Mouse (Mus musculus): ENCODE measurements around the gene Dgkq. TPM values are rescaled to one million over a fixed set of nuclear protein-coding genes. Genes with fewer than 3 reads are reported as not detected.
A peak's percentile ranks its signal among the peaks of the same experiment; 100 is the strongest.

The Dgkq gene
- polyA plus RNA-seq, 1 experiment from 2014 or later, result 33.9 TPM

- ATAC-seq (ENCODE audit: low FRiP score), result no peak
- Histone ChIP-seq H3K4me1 (peaks cover 24% of the 10 kb centered on the region), H3K4me3 (replicated peaks) (no peak overlapping the region), H3K27ac (replicated peaks) (no peak overlapping the region), H3K4me2 (no peak overlapping the region), H3K36me3 (no peaks in the 10 kb centered on the region), H3K9ac (replicated peaks) (no peak overlapping the region), H3K27me3 (replicated peaks) (no peaks in the 10 kb centered on the region), H3K9me3 (replicated peaks) (no peaks in the 10 kb centered on the region)
- WGBS, result 44% methylated on average over 3 of the region's 3 CpGs
These were observed 4.4 kb downstream of the Dgkq start for GRCm38 (mm10) chr5:108665066-108665465.

- H3K36me3 ChIP-seq, result peaks cover under 1% of the 10 kb centered on the region; the same call in 1 of the 2 replicates
- H3K4me2 ChIP-seq, result no peak overlapping the region
- no peaks in the 10 kb centered on the region for H3K27me3 ChIP-seq (replicated peaks)
- no peak for ATAC-seq (ENCODE audit: low FRiP score)
- no peaks in the 10 kb centered on the region for H3K9me3 ChIP-seq (replicated peaks)
- WGBS, result 82% methylated on average over 4 of the region's 4 CpGs
- H3K27ac ChIP-seq (replicated peaks), result no peak overlapping the region
- no peak overlapping the region for H3K4me3 ChIP-seq (replicated peaks)
- no peak overlapping the region for H3K9ac ChIP-seq (replicated peaks)
- H3K4me1 ChIP-seq, result peaks cover 28% of the 10 kb centered on the region
These were observed 6.7 kb downstream of the Dgkq start for GRCm38 (mm10) chr5:108662772-108663171.

- ATAC-seq (ENCODE audit: low FRiP score), result peak; percentile 98
- peaks cover 33% of the 10 kb centered on the region for H3K4me1 ChIP-seq
- peak overlapping the region; percentile 72 for H3K27ac ChIP-seq (replicated peaks)
- H3K27me3 ChIP-seq (replicated peaks), result no peaks in the 10 kb centered on the region
- 10% methylated on average over 35 of the region's 36 CpGs for WGBS
- H3K9me3 ChIP-seq (replicated peaks), result no peaks in the 10 kb centered on the region
- peak overlapping the region; percentile 98 for H3K4me3 ChIP-seq (replicated peaks)
- peak overlapping the region; percentile 92 for H3K4me2 ChIP-seq
- H3K36me3 ChIP-seq, result peaks cover 17% of the 10 kb centered on the region
- peak overlapping the region; percentile 93 for H3K9ac ChIP-seq (replicated peaks)
These were observed 8.7 kb downstream of the Dgkq start for GRCm38 (mm10) chr5:108660632-108661268.

- H3K4me1 ChIP-seq, result peaks cover 33% of the 10 kb centered on the region
- WGBS, result 11% methylated on average over 23 of the region's 24 CpGs
- no peaks in the 10 kb centered on the region for H3K9me3 ChIP-seq (replicated peaks)
- H3K4me2 ChIP-seq, result peak within 1 kb of the TSS; percentile 92
- peak within 1 kb of the TSS; percentile 98 for H3K4me3 ChIP-seq (replicated peaks)
- peak within 1 kb of the TSS; percentile 72 for H3K27ac ChIP-seq (replicated peaks)
- H3K36me3 ChIP-seq, result peaks cover 25% of the 10 kb centered on the region
- H3K9ac ChIP-seq (replicated peaks), result peak within 1 kb of the TSS; percentile 93
- peak; percentile 46 for ATAC-seq (ENCODE audit: low FRiP score)
- no peaks in the 10 kb centered on the region for H3K27me3 ChIP-seq (replicated peaks)
These were observed 9.5 kb downstream of the Dgkq start, which contains the start of gene Idua for GRCm38 (mm10) chr5:108659698-108660631. Idua (plus strand) TSS chr5:108660331.

- Histone ChIP-seq H3K4me3 (replicated peaks) (no peak overlapping the region), H3K4me2 (peak overlapping the region; percentile 92; the same call in 1 of the 2 replicates), H3K9ac (replicated peaks) (0 out of 2 replicates have a peak overlapping the region, but pooled peaks have one; percentile 14), H3K4me1 (peaks cover 33% of the 10 kb centered on the region), H3K36me3 (peaks cover 39% of the 10 kb centered on the region), H3K27me3 (replicated peaks) (no peaks in the 10 kb centered on the region), H3K27ac (replicated peaks) (no peak overlapping the region), H3K9me3 (replicated peaks) (no peaks in the 10 kb centered on the region)
- ATAC-seq (ENCODE audit: low FRiP score), result no peak
- WGBS, result 81% methylated on average over 1 of the region's 1 CpGs
These were observed 10.9 kb downstream of the Dgkq start for GRCm38 (mm10) chr5:108658611-108659010.

- Histone ChIP-seq H3K9me3 (replicated peaks) (no peaks in the 10 kb centered on the region), H3K27ac (replicated peaks) (no peak overlapping the region), H3K4me3 (replicated peaks) (no peak overlapping the region), H3K36me3 (peaks cover 51% of the 10 kb centered on the region), H3K27me3 (replicated peaks) (no peaks in the 10 kb centered on the region), H3K4me1 (peaks cover 33% of the 10 kb centered on the region), H3K4me2 (no peak overlapping the region), H3K9ac (replicated peaks) (no peak overlapping the region)
- ATAC-seq (ENCODE audit: low FRiP score), result no peak
- WGBS, result 75% methylated on average over 5 of the region's 5 CpGs
These were observed 12.1 kb downstream of the Dgkq start for GRCm38 (mm10) chr5:108657406-108657805.

GRCm38 (mm10) chr5:108655891-108656650, 13.4 kb downstream of the Dgkq start:
- H3K4me1 ChIP-seq, result peaks cover 32% of the 10 kb centered on the region
- H3K27me3 ChIP-seq (replicated peaks), result no peaks in the 10 kb centered on the region
- ATAC-seq (ENCODE audit: low FRiP score), result no peak
- WGBS, result 94% methylated on average over 15 of the region's 15 CpGs
- no peak overlapping the region for H3K27ac ChIP-seq (replicated peaks)
- no peak overlapping the region for H3K9ac ChIP-seq (replicated peaks)
- H3K36me3 ChIP-seq, result peaks cover 59% of the 10 kb centered on the region
- no peak overlapping the region for H3K4me3 ChIP-seq (replicated peaks)
- no peaks in the 10 kb centered on the region for H3K9me3 ChIP-seq (replicated peaks)
- H3K4me2 ChIP-seq, result no peak overlapping the region

- peaks cover 29% of the 10 kb centered on the region for H3K4me1 ChIP-seq
- no peak overlapping the region for H3K27ac ChIP-seq (replicated peaks)
- no peaks in the 10 kb centered on the region for H3K9me3 ChIP-seq (replicated peaks)
- WGBS, result 98% methylated on average over 9 of the region's 9 CpGs
- no peak overlapping the region for H3K4me2 ChIP-seq
- H3K27me3 ChIP-seq (replicated peaks), result no peaks in the 10 kb centered on the region
- H3K9ac ChIP-seq (replicated peaks), result no peak overlapping the region
- no peak overlapping the region for H3K4me3 ChIP-seq (replicated peaks)
- peaks cover 64% of the 10 kb centered on the region for H3K36me3 ChIP-seq
- ATAC-seq (ENCODE audit: low FRiP score), result no peak
These were observed 14.1 kb downstream of the Dgkq start for GRCm38 (mm10) chr5:108655381-108655780.

GRCm38 (mm10) chr5:108654444-108654990, 15.0 kb downstream of the Dgkq start:
- Histone ChIP-seq H3K4me1 (peaks cover 22% of the 10 kb centered on the region), H3K4me3 (replicated peaks) (no peak overlapping the region), H3K9ac (replicated peaks) (no peak overlapping the region), H3K9me3 (replicated peaks) (no peaks in the 10 kb centered on the region), H3K27me3 (replicated peaks) (no peaks in the 10 kb centered on the region), H3K36me3 (peaks cover 73% of the 10 kb centered on the region), H3K4me2 (no peak overlapping the region), H3K27ac (replicated peaks) (no peak overlapping the region)
- WGBS, result 94% methylated on average over 10 of the region's 10 CpGs
- ATAC-seq (ENCODE audit: low FRiP score), result no peak

- H3K36me3 ChIP-seq, result peaks cover 85% of the 10 kb centered on the region
- H3K9ac ChIP-seq (replicated peaks), result no peak overlapping the region
- H3K4me1 ChIP-seq, result peaks cover 10% of the 10 kb centered on the region
- no peaks in the 10 kb centered on the region for H3K27me3 ChIP-seq (replicated peaks)
- no peak overlapping the region for H3K4me2 ChIP-seq
- 91% methylated on average over 6 of the region's 6 CpGs for WGBS
- no peak for ATAC-seq (ENCODE audit: low FRiP score)
- no peaks in the 10 kb centered on the region for H3K9me3 ChIP-seq (replicated peaks)
- no peak overlapping the region for H3K4me3 ChIP-seq (replicated peaks)
- H3K27ac ChIP-seq (replicated peaks), result no peak overlapping the region
These were observed 16.1 kb downstream of the Dgkq start for GRCm38 (mm10) chr5:108653341-108653740.

GRCm38 (mm10) chr5:108651823-108652222, 17.6 kb downstream of the Dgkq start:
- peak; percentile 69; the same call in 1 of the 2 replicates for ATAC-seq (ENCODE audit: low FRiP score)
- Histone ChIP-seq H3K4me1 (no peaks in the 10 kb centered on the region), H3K4me2 (no peak overlapping the region), H3K27ac (replicated peaks) (no peak overlapping the region), H3K36me3 (peaks cover 91% of the 10 kb centered on the region), H3K27me3 (replicated peaks) (no peaks in the 10 kb centered on the region), H3K9me3 (replicated peaks) (no peaks in the 10 kb centered on the region), H3K4me3 (replicated peaks) (no peak overlapping the region), H3K9ac (replicated peaks) (no peak overlapping the region)
- WGBS, result 59% methylated on average over 1 of the region's 1 CpGs

All from neural tube, embryonic 15.5 days (tissue).